Mouse (Mus musculus) ovary, adult 10 weeks (tissue): ENCODE measurements around the gene 4930558C23Rik. TPM values are rescaled to one million over a fixed set of nuclear protein-coding genes. Genes with fewer than 3 reads are reported as not detected.

Source experiments
- polyA plus RNA-seq: library from polyadenylated mRNA; stranded (reverse); fragments of 350-450 nt; fragmentation: Illumina TruSeq; extraction: RNeasy Lipid Tissue Mini Kit (QIAGEN cat#74804); gene quantifications from one replicate; pipeline ENCODE4 v1.2.3, GENCODE M21; 2014

The 4930558C23Rik gene
- polyA plus RNA-seq = not detected

DNA sequence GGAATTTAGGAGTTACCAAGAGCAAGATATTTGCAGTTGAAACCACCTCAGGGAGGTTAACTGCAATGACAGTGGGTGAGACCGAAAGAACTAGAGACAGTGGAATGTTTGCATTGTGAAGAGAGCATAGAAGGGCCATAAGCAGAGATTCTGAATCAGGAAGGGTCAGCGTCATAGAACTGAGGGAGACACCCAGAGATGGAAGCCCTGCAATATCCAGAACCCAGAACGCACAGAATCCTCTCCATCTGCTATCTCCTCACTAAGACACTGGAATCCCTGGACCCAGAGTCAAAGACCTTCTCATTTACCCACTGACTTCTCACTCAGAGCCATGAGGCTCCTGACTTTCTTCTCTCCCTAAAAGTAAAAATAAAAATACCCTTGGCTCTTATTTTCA, at the start of gene 4930558C23Rik:
Gene 4930558C23Rik (minus strand): TSS at position 101 of the 400 bp plus-strand sequence.

DNA sequence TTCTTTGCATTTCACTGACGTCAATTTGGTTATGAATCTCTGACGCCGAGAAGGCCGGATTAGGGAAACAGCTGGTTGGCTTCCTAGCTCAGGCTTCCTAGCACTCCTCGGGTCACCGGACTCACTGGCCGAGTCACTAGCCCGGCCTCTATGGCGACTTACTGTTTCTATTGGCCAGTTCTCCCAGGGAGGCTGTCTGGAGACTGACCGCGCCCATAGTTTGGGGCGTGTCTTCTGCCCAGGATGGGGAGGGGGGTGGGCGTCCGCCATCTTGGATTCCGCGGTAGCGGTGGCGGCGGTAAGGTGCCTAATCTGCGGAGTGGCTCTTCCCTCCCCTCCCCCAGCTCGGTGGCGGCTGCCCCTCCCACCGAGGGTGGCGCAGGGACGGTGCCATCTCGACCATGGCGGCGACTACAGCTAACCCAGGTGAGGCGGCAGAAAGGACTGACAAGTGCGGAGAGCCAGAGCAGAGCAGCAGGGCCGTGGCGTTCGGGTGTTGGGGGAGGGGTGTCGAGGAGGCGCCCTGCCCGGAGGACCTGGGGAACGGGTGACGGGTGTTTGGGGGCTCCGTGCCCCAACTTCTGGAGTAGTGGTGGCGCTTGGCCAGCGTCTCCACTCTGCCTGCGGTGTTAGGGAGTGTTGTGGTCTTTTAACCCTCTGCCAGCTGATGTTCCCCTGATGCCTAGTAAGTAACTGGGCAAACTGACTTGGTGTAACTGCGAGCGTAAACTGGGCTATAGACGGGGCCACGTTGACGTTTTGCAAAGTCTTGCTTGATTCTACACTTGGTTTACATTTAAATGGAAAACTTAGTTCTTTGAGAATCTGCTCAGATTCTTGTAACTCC, 31.7 kb upstream of the 4930558C23Rik start, which contains the start of gene Arnt:
Gene Arnt (plus strand): TSS at position 253 of the 847 bp plus-strand sequence.

GRCm38 (mm10) chr3:95356701-95357449, 45.8 kb downstream of the 4930558C23Rik start, which contains the start of gene Setdb1:
Gene Setdb1 (minus strand): TSS chr3:95357202.

Other genes starting within 250 kb of the 4930558C23Rik start
- gene Sema6c, start 242.4 kb downstream of the 4930558C23Rik start, polyA plus RNA-seq = 0.34 TPM
- 35.3 TPM for gene Gabpb2, start 184.9 kb downstream of the 4930558C23Rik start, polyA plus RNA-seq
- 17.5 TPM for gene Cdc42se1, start 174.1 kb downstream of the 4930558C23Rik start, polyA plus RNA-seq
- 19.0 TPM for gene Mllt11, start 170.7 kb downstream of the 4930558C23Rik start, polyA plus RNA-seq
- 0.26 TPM for gene Gm128, start 161.2 kb downstream of the 4930558C23Rik start, polyA plus RNA-seq
- 0.83 TPM for gene Bnipl, start 151.6 kb downstream of the 4930558C23Rik start, polyA plus RNA-seq
- gene Mindy1, start 121.5 kb downstream of the 4930558C23Rik start, polyA plus RNA-seq = 125 TPM
- gene Prune1, start 120.8 kb downstream of the 4930558C23Rik start, polyA plus RNA-seq = 13.7 TPM
- gene Anxa9, start 95.7 kb downstream of the 4930558C23Rik start, polyA plus RNA-seq = 0.66 TPM
- 104 TPM for gene Cers2, start 88.0 kb downstream of the 4930558C23Rik start, polyA plus RNA-seq
- 28.5 TPM for gene Setdb1, start 45.6 kb downstream of the 4930558C23Rik start, polyA plus RNA-seq
- gene Arnt, start 31.5 kb upstream of the 4930558C23Rik start, polyA plus RNA-seq = 79.1 TPM
- gene Ctsk, start 96.4 kb upstream of the 4930558C23Rik start, polyA plus RNA-seq = 8.8 TPM
- 290 TPM for gene Ctss, start 123.9 kb upstream of the 4930558C23Rik start, polyA plus RNA-seq
- not detected for gene Hormad1, start 156.8 kb upstream of the 4930558C23Rik start, polyA plus RNA-seq
- 138 TPM for gene Golph3l, start 186.1 kb upstream of the 4930558C23Rik start, polyA plus RNA-seq
- 38.7 TPM for gene Ensa, start 222.2 kb upstream of the 4930558C23Rik start, polyA plus RNA-seq